8 mouse cellular contexts compared by ENCODE assay signal in the genomic region with DNA sequence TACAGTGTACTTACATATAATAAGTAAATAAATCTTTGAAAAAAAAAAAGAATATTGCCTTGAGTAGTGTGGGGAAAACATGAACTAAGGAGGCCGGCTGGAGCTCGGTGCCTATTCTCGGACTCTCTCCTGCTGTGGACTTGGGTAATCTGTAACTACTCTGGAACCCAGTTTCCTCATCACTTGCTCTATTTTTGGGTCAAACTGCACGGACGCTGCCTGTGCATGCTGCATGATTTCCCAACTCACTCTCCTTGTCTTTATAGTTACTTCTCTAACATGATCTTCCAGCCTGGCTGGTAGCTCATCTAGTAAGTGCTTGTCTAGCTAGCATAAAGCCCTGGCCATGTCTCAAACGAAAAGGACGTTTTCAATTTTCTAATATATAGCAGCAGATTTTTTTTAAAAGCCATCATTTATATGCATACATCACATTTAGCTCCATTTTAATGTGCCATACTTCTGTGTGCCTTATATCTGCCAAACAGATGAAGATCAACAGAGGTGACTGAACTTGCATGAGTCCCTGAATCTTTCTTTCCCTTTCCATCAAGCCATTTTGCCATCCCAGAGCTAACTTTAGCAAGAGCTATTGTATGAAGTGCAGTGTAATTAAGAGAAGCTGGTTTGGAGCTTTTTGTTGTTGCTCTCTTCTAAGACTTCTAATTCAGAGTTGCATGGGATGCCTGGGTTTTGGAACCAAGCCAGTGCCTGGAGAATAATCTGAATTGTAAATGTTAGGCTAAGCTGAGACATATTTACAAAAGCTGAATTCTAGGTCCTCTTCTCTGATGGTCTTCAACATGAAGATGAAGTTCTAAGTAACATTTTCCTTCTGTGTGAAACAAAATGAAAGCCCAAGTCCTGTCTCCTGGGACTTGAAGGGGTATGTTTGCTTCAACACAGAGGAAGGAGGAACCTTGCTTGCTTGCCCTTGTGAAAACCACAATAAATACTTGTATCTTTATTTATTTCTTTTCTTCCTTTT. TPM values are rescaled to one million over a fixed set of nuclear protein-coding genes. Genes with fewer than 3 reads are reported as not detected.
DNase-seq lines count a peak whose midpoint lies in the region; ATAC-seq and TF ChIP-seq lines count a peak whose summit lies in the region.
"Had no signal": no experiment of that assay in that cellular context is flagged by ENCODE, and none has a peak within 500 bp of the region (broad histone marks: within the 10 kb centered on the region; RNA-seq: fewer than 3 reads in every experiment).

No protein-coding gene starts in this region.

- H3K9me3 ChIP-seq in midbrain, embryonic 11.5 days (ENCODE audit: control insufficient read depth, low read length): no peaks in the 10 kb centered on the region
- no peaks in the 10 kb centered on the region for H3K9me3 ChIP-seq in midbrain, postnatal 0 days (ENCODE audit: low read length)
- no peaks in the 10 kb centered on the region for H3K9me3 ChIP-seq in embryonic facial prominence, embryonic 13.5 days
- no peaks in the 10 kb centered on the region for H3K9me3 ChIP-seq in liver, embryonic 14.5 days (ENCODE audit: control insufficient read depth, low read length)
- H3K9me3 ChIP-seq in intestine, embryonic 15.5 days: no peaks in the 10 kb centered on the region
- H3K9me3 ChIP-seq: heart, embryonic 12.5 days had no signal

- no peak for TF ChIP-seq CTCF in midbrain, postnatal 0 days (IDR thresholded peaks at IDR 0.05)
- TF ChIP-seq CTCF in liver, embryonic 14.5 days (IDR thresholded peaks at IDR 0.05; ENCODE audit: low read depth): no peak
- no peak for TF ChIP-seq CTCF in small intestine, adult 2 months (IDR thresholded peaks at IDR 0.05; ENCODE audit: extremely low read depth, insufficient read length, insufficient replicate concordance, low read depth, low read length)

- no peak overlapping the region for H3K4me2 ChIP-seq in midbrain, embryonic 11.5 days
- H3K4me2 ChIP-seq in midbrain, postnatal 0 days (ENCODE audit: low read depth, low read length, poor library complexity, severe bottlenecking): no peak overlapping the region
- no peak overlapping the region for H3K4me2 ChIP-seq in embryonic facial prominence, embryonic 13.5 days
- peak overlapping the region; percentile 4; the same call in 1 of the 2 replicates for H3K4me2 ChIP-seq in liver, embryonic 14.5 days (ENCODE audit: low read depth)
- H3K4me2 ChIP-seq in intestine, embryonic 15.5 days (replicated peaks): no peak overlapping the region
- H3K4me2 ChIP-seq: heart, embryonic 12.5 days had no signal

- peak; percentile 77 for DNase-seq in midbrain, embryonic 11.5 days (ENCODE audit: low spot score, missing footprints)
- no peak for DNase-seq in midbrain, postnatal 0 days (ENCODE audit: low spot score)
- DNase-seq in liver, embryonic 14.5 days (ENCODE audit: low read depth in 3 of 3, low spot score in 3 of 3): no peak
- DNase-seq in yolk sac, embryonic 10.5 days (ENCODE audit: low spot score): no peak

- H3K4me1 ChIP-seq in midbrain, embryonic 11.5 days (ENCODE audit: control insufficient read depth, insufficient read depth, low read length): no peaks in the 10 kb centered on the region
- no peaks in the 10 kb centered on the region for H3K4me1 ChIP-seq in midbrain, postnatal 0 days (ENCODE audit: insufficient read depth, low read length)
- peaks cover 30% of the 10 kb centered on the region for H3K4me1 ChIP-seq in embryonic facial prominence, embryonic 13.5 days
- peaks cover 62 to 66% of the 10 kb centered on the region in 2 experiments for H3K4me1 ChIP-seq in liver, embryonic 14.5 days (replicated peaks; ENCODE audit: control insufficient read depth in 2 of 2, insufficient read depth in 2 of 2, low read length in 1 of 2)
- H3K4me1 ChIP-seq in small intestine, adult 2 months (ENCODE audit: control insufficient read depth, insufficient read depth, insufficient read length, low read length): no peaks in the 10 kb centered on the region
- no peaks in the 10 kb centered on the region for H3K4me1 ChIP-seq in intestine, embryonic 15.5 days (replicated peaks)

- no peak overlapping the region for H3K4me3 ChIP-seq in midbrain, embryonic 11.5 days (ENCODE audit: low read depth, low read length)
- no peak overlapping the region for H3K4me3 ChIP-seq in midbrain, postnatal 0 days (ENCODE audit: low read depth, low read length)
- H3K4me3 ChIP-seq in embryonic facial prominence, embryonic 13.5 days: no peak overlapping the region
- H3K4me3 ChIP-seq in liver, embryonic 14.5 days (ENCODE audit: insufficient read depth in 1 of 2, low read depth in 2 of 2, low read length in 2 of 2): no peak overlapping the region
- no peak overlapping the region for H3K4me3 ChIP-seq in small intestine, adult 2 months (ENCODE audit: low read depth, low read length)
- H3K4me3 ChIP-seq in intestine, embryonic 15.5 days (replicated peaks): no peak overlapping the region
- H3K4me3 ChIP-seq: heart, embryonic 12.5 days had no signal

- ATAC-seq in midbrain, embryonic 11.5 days (ENCODE audit: low FRiP score): no peak
- ATAC-seq in midbrain, postnatal 0 days (ENCODE audit: low FRiP score): no peak
- ATAC-seq in embryonic facial prominence, embryonic 13.5 days (ENCODE audit: insufficient number of reproducible peaks, insufficient read depth, low FRiP score, low TSS enrichment, low read depth): no peak
- ATAC-seq in liver, embryonic 14.5 days (ENCODE audit: insufficient read depth): no peak
- no peak for ATAC-seq in intestine, embryonic 15.5 days

- no peaks in the 10 kb centered on the region for H3K27me3 ChIP-seq in midbrain, embryonic 11.5 days (ENCODE audit: control insufficient read depth, insufficient read depth, low read length)
- no peaks in the 10 kb centered on the region for H3K27me3 ChIP-seq in midbrain, postnatal 0 days (ENCODE audit: insufficient read depth, low read length)
- no peaks in the 10 kb centered on the region for H3K27me3 ChIP-seq in embryonic facial prominence, embryonic 13.5 days
- no peaks in the 10 kb centered on the region for H3K27me3 ChIP-seq in liver, embryonic 14.5 days (ENCODE audit: control insufficient read depth, insufficient read depth, low read length)
- no peaks in the 10 kb centered on the region for H3K27me3 ChIP-seq in small intestine, adult 2 months (ENCODE audit: control insufficient read depth, insufficient read depth, low read length)
- H3K27me3 ChIP-seq in intestine, embryonic 15.5 days (replicated peaks): no peaks in the 10 kb centered on the region
- H3K27me3 ChIP-seq: heart, embryonic 12.5 days had no signal

- TF ChIP-seq POLR2A in small intestine, adult 2 months (IDR thresholded peaks at IDR 0.05; ENCODE audit: low read depth, low read length): no peak

- no peak overlapping the region for H3K27ac ChIP-seq in midbrain, embryonic 11.5 days (ENCODE audit: low read depth, low read length)
- no peak overlapping the region for H3K27ac ChIP-seq in midbrain, postnatal 0 days (ENCODE audit: low read depth, low read length)
- H3K27ac ChIP-seq in embryonic facial prominence, embryonic 13.5 days: peak overlapping the region; percentile 71
- peak overlapping the region; percentile 99 for H3K27ac ChIP-seq in liver, embryonic 14.5 days
- 0 out of 2 replicates have a peak overlapping the region, but pooled peaks have one; percentile 31 for H3K27ac ChIP-seq in small intestine, adult 2 months (ENCODE audit: insufficient read depth, low read depth, low read length)
- H3K27ac ChIP-seq in intestine, embryonic 15.5 days: no peak overlapping the region

- no peak overlapping the region for H3K9ac ChIP-seq in midbrain, embryonic 11.5 days (ENCODE audit: low read length)
- no peak overlapping the region for H3K9ac ChIP-seq in midbrain, postnatal 0 days (replicated peaks; ENCODE audit: low read length, poor library complexity, severe bottlenecking)
- H3K9ac ChIP-seq in embryonic facial prominence, embryonic 13.5 days: no peak overlapping the region
- peak overlapping the region; percentile 72 for H3K9ac ChIP-seq in liver, embryonic 14.5 days (replicated peaks)
- H3K9ac ChIP-seq in intestine, embryonic 15.5 days: no peak overlapping the region
- H3K9ac ChIP-seq: heart, embryonic 12.5 days had no signal

- TF ChIP-seq EP300 in liver, embryonic 14.5 days (IDR thresholded peaks at IDR 0.05; ENCODE audit: low read depth): no peak

- no peaks in the 10 kb centered on the region for H3K36me3 ChIP-seq in midbrain, embryonic 11.5 days (ENCODE audit: control insufficient read depth, insufficient read depth, low read length)
- H3K36me3 ChIP-seq in midbrain, postnatal 0 days (ENCODE audit: insufficient read depth, low read length): no peaks in the 10 kb centered on the region
- no peaks in the 10 kb centered on the region for H3K36me3 ChIP-seq in embryonic facial prominence, embryonic 13.5 days
- no peaks in the 10 kb centered on the region for H3K36me3 ChIP-seq in liver, embryonic 14.5 days (replicated peaks; ENCODE audit: control insufficient read depth, insufficient read depth, low read depth)
- H3K36me3 ChIP-seq in small intestine, adult 2 months (ENCODE audit: control insufficient read depth, insufficient read depth, low read length): no peaks in the 10 kb centered on the region
- no peaks in the 10 kb centered on the region for H3K36me3 ChIP-seq in intestine, embryonic 15.5 days
- H3K36me3 ChIP-seq: heart, embryonic 12.5 days had no signal

- 87% methylated on average over 7 of the region's 7 CpGs for WGBS in midbrain, embryonic 11.5 days
- 85% methylated on average over 7 of the region's 7 CpGs for WGBS in midbrain, postnatal 0 days
- WGBS in embryonic facial prominence, embryonic 13.5 days: 73% methylated on average over 7 of the region's 7 CpGs
- 59% methylated on average over 7 of the region's 7 CpGs for WGBS in liver, embryonic 14.5 days (ENCODE audit: insufficient replicate concordance)
- 70% methylated on average over 7 of the region's 7 CpGs for WGBS in small intestine, adult 2 months
- WGBS in intestine, embryonic 15.5 days: 82% methylated on average over 7 of the region's 7 CpGs

RNA-seq across cellular contexts. Expression of a gene that starts 20.2 kb away (rescaled TPM):
- 8.4 and 8.9 TPM in 2 replicates for polyA plus RNA-seq in midbrain, embryonic 11.5 days (2014; fragmentation: Nextera tagmentation; extraction: Ambion mirVana)
- total RNA-seq in midbrain, postnatal 0 days (2014; rRNA removed): 15.2 and 20.7 TPM in 2 replicates
- 5.3 and 7.1 TPM in 2 replicates for polyA plus RNA-seq in midbrain, postnatal 0 days (2015; fragmentation: Nextera tagmentation; extraction: Ambion mirVana)
- 10.8 and 12.3 TPM in 2 replicates for polyA plus RNA-seq in embryonic facial prominence, embryonic 13.5 days (2015; fragmentation: Nextera tagmentation; extraction: Ambion mirVana)
- polyA plus RNA-seq in liver, embryonic 14.5 days (2012; rRNA removed): 29.0 and 36.1 TPM in 2 replicates
- 29.3 and 32.5 TPM in 2 replicates for polyA plus RNA-seq in liver, embryonic 14.5 days (2014; fragmentation: Nextera tagmentation; extraction: Ambion mirVana)
- polyA plus RNA-seq in small intestine, adult 2 months (2012; rRNA removed): 1.2 and 2.2 TPM in 2 replicates
- polyA plus RNA-seq in intestine, embryonic 15.5 days (2015; fragmentation: Nextera tagmentation; extraction: Ambion mirVana): 4.4 and 6.3 TPM in 2 replicates

RNA-seq across cellular contexts. Expression of a gene that starts 53.4 kb away (rescaled TPM):
- polyA plus RNA-seq in midbrain, embryonic 11.5 days (2014; fragmentation: Nextera tagmentation; extraction: Ambion mirVana): 300 and 312 TPM in 2 replicates
- total RNA-seq in midbrain, postnatal 0 days (2014; rRNA removed): 206 and 254 TPM in 2 replicates
- polyA plus RNA-seq in midbrain, postnatal 0 days (2015; fragmentation: Nextera tagmentation; extraction: Ambion mirVana): 459 and 473 TPM in 2 replicates
- polyA plus RNA-seq in embryonic facial prominence, embryonic 13.5 days (2015; fragmentation: Nextera tagmentation; extraction: Ambion mirVana): 293 and 330 TPM in 2 replicates
- 37.0 and 89.6 TPM in 2 replicates for polyA plus RNA-seq in liver, embryonic 14.5 days (2012; rRNA removed)
- 233 and 243 TPM in 2 replicates for polyA plus RNA-seq in liver, embryonic 14.5 days (2014; fragmentation: Nextera tagmentation; extraction: Ambion mirVana)
- polyA plus RNA-seq in small intestine, adult 2 months (2012; rRNA removed): 36.8 and 74.3 TPM in 2 replicates
- polyA plus RNA-seq in intestine, embryonic 15.5 days (2015; fragmentation: Nextera tagmentation; extraction: Ambion mirVana): 512 and 519 TPM in 2 replicates

Comparison
In these comparisons a context has a peak if more than half of its experiments do, and no peak if none do; other contexts are left out.
1. H3K27ac ChIP-seq: peak in embryonic facial prominence, embryonic 13.5 days (single experiment), liver, embryonic 14.5 days (single experiment) and small intestine, adult 2 months (single experiment); none in midbrain, embryonic 11.5 days (single experiment), midbrain, postnatal 0 days (single experiment) and intestine, embryonic 15.5 days (single experiment).